Mouse (Mus musculus) brown adipose tissue, adult 24 weeks (tissue): ENCODE results near the gene Gse1. TPM values are rescaled to one million over a fixed set of nuclear protein-coding genes. Genes with fewer than 3 reads are reported as not detected.

ENCODE experiments used
- H3K27ac ChIP-seq: fragments of 200-500 bp; replicated peaks from 2 replicates; pipeline ENCODE4 v1.5.1; 2012; ENCODE audit warnings: low read depth, mild to moderate bottlenecking, low read length
- H3K4me1 ChIP-seq: fragments of 200-500 bp; 2 replicates; pipeline ENCODE4 v1.6.1; 2012; ENCODE audit warnings: low read length, mixed read lengths; ENCODE audit not compliant: control insufficient read depth, insufficient read depth, insufficient read length
- H3K4me3 ChIP-seq: fragments of 200-500 bp; 2 replicates; pipeline ENCODE4 v1.5.1; 2012; ENCODE audit warnings: low read depth, mild to moderate bottlenecking, low read length, moderate library complexity; ENCODE audit not compliant: insufficient read depth
- polyA plus RNA-seq: library from polyadenylated mRNA; stranded (reverse); fragments of >200 nt; gene quantifications from 2 replicates; pipeline ENCODE4 v1.2.4, GENCODE M21; 2012; ENCODE audit not compliant: missing spikeins, insufficient read depth, insufficient read length

Gse1 gene
- polyA plus RNA-seq, 1 experiment, result 9.9 TPM

- Histone ChIP-seq H3K27ac (no peak overlapping the region), H3K4me3 (no peak overlapping the region), H3K4me1 (peaks cover 20% of the 10 kb centered on the region)
Observed at GRCm38 (mm10) chr8:120201351-120201750, 26.9 kb upstream of the Gse1 start.

GRCm38 (mm10) chr8:120202546-120202945 lies 25.7 kb upstream of the Gse1 start:
- peaks cover 20% of the 10 kb centered on the region for H3K4me1 ChIP-seq
- H3K4me3 ChIP-seq, result no peak overlapping the region
- no peak overlapping the region for H3K27ac ChIP-seq

- Histone ChIP-seq H3K27ac (no peak overlapping the region), H3K4me1 (peaks cover 20% of the 10 kb centered on the region), H3K4me3 (no peak overlapping the region)
Observed at GRCm38 (mm10) chr8:120204736-120205360, 23.4 kb upstream of the Gse1 start.

- no peak overlapping the region for H3K4me3 ChIP-seq
- peaks cover 20% of the 10 kb centered on the region for H3K4me1 ChIP-seq
- no peak overlapping the region for H3K27ac ChIP-seq
Observed at GRCm38 (mm10) chr8:120205916-120206315, 22.3 kb upstream of the Gse1 start.

GRCm38 (mm10) chr8:120207364-120207763 lies 20.9 kb upstream of the Gse1 start:
- no peak overlapping the region for H3K4me3 ChIP-seq

GRCm38 (mm10) chr8:120208113-120208512 lies 20.1 kb upstream of the Gse1 start:
- H3K4me3 ChIP-seq, result no peak overlapping the region
- no peak overlapping the region for H3K27ac ChIP-seq

More at GRCm38 (mm10) chr8:120207364-120207763, 20.9 kb upstream of the Gse1 start:
- Histone ChIP-seq H3K4me1 (peaks cover 20% of the 10 kb centered on the region), H3K27ac (no peak overlapping the region)

GRCm38 (mm10) chr8:120211345-120211744 lies 16.9 kb upstream of the Gse1 start:
- H3K27ac ChIP-seq, result no peak overlapping the region

More at GRCm38 (mm10) chr8:120208113-120208512, 20.1 kb upstream of the Gse1 start:
- H3K4me1 ChIP-seq, result peaks cover 20% of the 10 kb centered on the region

GRCm38 (mm10) chr8:120212596-120212995 lies 15.7 kb upstream of the Gse1 start:
- no peak overlapping the region for H3K27ac ChIP-seq

More at GRCm38 (mm10) chr8:120211345-120211744, 16.9 kb upstream of the Gse1 start:
- Histone ChIP-seq H3K4me3 (no peak overlapping the region), H3K4me1 (peaks cover 10% of the 10 kb centered on the region)

GRCm38 (mm10) chr8:120213229-120213628 lies 15.0 kb upstream of the Gse1 start:
- Histone ChIP-seq H3K4me3 (no peak overlapping the region), H3K4me1 (peaks cover 10% of the 10 kb centered on the region), H3K27ac (peak overlapping the region; percentile 72)

More at GRCm38 (mm10) chr8:120212596-120212995, 15.7 kb upstream of the Gse1 start:
- H3K4me3 ChIP-seq, result no peak overlapping the region
- peaks cover 10% of the 10 kb centered on the region for H3K4me1 ChIP-seq

GRCm38 (mm10) chr8:120213939-120214338 lies 14.3 kb upstream of the Gse1 start:
- Histone ChIP-seq H3K4me1 (peaks cover 10% of the 10 kb centered on the region), H3K4me3 (no peak overlapping the region), H3K27ac (peak overlapping the region; percentile 72)

- H3K27ac ChIP-seq, result no peak overlapping the region
Observed at GRCm38 (mm10) chr8:120215416-120216141, 12.7 kb upstream of the Gse1 start.

GRCm38 (mm10) chr8:120216855-120217830 lies 11.1 kb upstream of the Gse1 start:
- Histone ChIP-seq H3K4me1 (peaks cover 10% of the 10 kb centered on the region), H3K4me3 (no peak overlapping the region), H3K27ac (no peak overlapping the region)

More at GRCm38 (mm10) chr8:120215416-120216141, 12.7 kb upstream of the Gse1 start:
- peaks cover 10% of the 10 kb centered on the region for H3K4me1 ChIP-seq
- H3K4me3 ChIP-seq, result no peak overlapping the region

- 0 out of 2 replicates have a peak, but pooled peaks cover 2% of the 10 kb centered on the region for H3K4me1 ChIP-seq
- no peak overlapping the region for H3K27ac ChIP-seq
- no peak overlapping the region for H3K4me3 ChIP-seq
Observed at GRCm38 (mm10) chr8:120222548-120222947, 5.7 kb upstream of the Gse1 start.

GRCm38 (mm10) chr8:120224521-120225420 lies 3.5 kb upstream of the Gse1 start:
- Histone ChIP-seq H3K27ac (no peak overlapping the region), H3K4me3 (no peak overlapping the region), H3K4me1 (peaks cover 2% of the 10 kb centered on the region; the same call in 1 of the 2 replicates)
